Mouse (Mus musculus): ENCODE results near the gene Haao.

- TF ChIP-seq CTCF (IDR thresholded peaks at IDR 0.05; ENCODE audit: low read depth) (peak; percentile 69), EP300 (IDR thresholded peaks at IDR 0.05; ENCODE audit: low read depth) (no peak)
Observed at GRCm38 (mm10) chr17:83866582-83866981, 18.8 kb upstream of the Haao start.
